In genomic region chr2:25982426-25983091, GRCm38 (mm10) we compare ENCODE assay signal across 8 mouse cellular contexts. TPM values are rescaled to one million over a fixed set of nuclear protein-coding genes. Genes with fewer than 3 reads are reported as not detected.
DNase-seq lines count a peak whose midpoint lies in the region; ATAC-seq lines count a peak whose summit lies in the region.

No protein-coding gene starts in this region.

- H3K27me3 ChIP-seq in erythroblast, embryonic 14.5 days (ENCODE audit: control insufficient read depth) = peaks cover 3% of the 10 kb centered on the region
- no peaks in the 10 kb centered on the region for H3K27me3 ChIP-seq in heart, embryonic 12.5 days (replicated peaks)
- H3K27me3 ChIP-seq in limb, embryonic 10.5 days (ENCODE audit: low read depth, poor library complexity, severe bottlenecking) = peaks cover 14% of the 10 kb centered on the region
- H3K27me3 ChIP-seq in midbrain, embryonic 16.5 days (ENCODE audit: control insufficient read depth, insufficient read depth, low read depth, low read length) = no peaks in the 10 kb centered on the region

- peak overlapping the region; percentile 84 for H3K4me2 ChIP-seq in heart, embryonic 12.5 days
- H3K4me2 ChIP-seq in midbrain, embryonic 16.5 days (ENCODE audit: low read length) = peak overlapping the region; percentile 91

- H3K9ac ChIP-seq in heart, embryonic 12.5 days = peak overlapping the region; percentile 97
- peak overlapping the region; percentile 94 for H3K9ac ChIP-seq in midbrain, embryonic 16.5 days (ENCODE audit: low read depth, low read length)

- 2% methylated on average over 76 of the region's 76 CpGs for WGBS in heart, embryonic 12.5 days
- WGBS in limb, embryonic 10.5 days = 2% methylated on average over 76 of the region's 76 CpGs
- under 1% methylated on average over 76 of the region's 76 CpGs for WGBS in midbrain, embryonic 16.5 days

- peak overlapping the region; percentile 89 for H3K27ac ChIP-seq in heart, embryonic 12.5 days (ENCODE audit: poor library complexity, severe bottlenecking)
- peak overlapping the region; percentile 97 for H3K27ac ChIP-seq in limb, embryonic 10.5 days
- H3K27ac ChIP-seq in midbrain, embryonic 16.5 days (ENCODE audit: low read length) = peak overlapping the region; percentile 94

- H3K9me3 ChIP-seq in erythroblast, embryonic 14.5 days (ENCODE audit: control insufficient read depth, low read length) = no peaks in the 10 kb centered on the region
- no peaks in the 10 kb centered on the region for H3K9me3 ChIP-seq in heart, embryonic 12.5 days (replicated peaks)
- no peaks in the 10 kb centered on the region for H3K9me3 ChIP-seq in limb, embryonic 10.5 days (replicated peaks)
- H3K9me3 ChIP-seq in midbrain, embryonic 16.5 days (replicated peaks; ENCODE audit: control insufficient read depth, low read length, poor library complexity, severe bottlenecking) = no peaks in the 10 kb centered on the region

- peaks cover 32% of the 10 kb centered on the region for H3K36me3 ChIP-seq in erythroblast, embryonic 14.5 days (ENCODE audit: control insufficient read depth)
- H3K36me3 ChIP-seq in heart, embryonic 12.5 days = no peaks in the 10 kb centered on the region
- peaks cover 20% of the 10 kb centered on the region for H3K36me3 ChIP-seq in limb, embryonic 10.5 days
- no peaks in the 10 kb centered on the region for H3K36me3 ChIP-seq in midbrain, embryonic 16.5 days (ENCODE audit: control insufficient read depth, insufficient read depth, low read length)

- no peak for ATAC-seq in erythroblast, adult 5-6 weeks (replicated peaks; ENCODE audit: low FRiP score, poor library complexity, severe bottlenecking)
- ATAC-seq in heart, embryonic 12.5 days (ENCODE audit: insufficient number of reproducible peaks, low FRiP score) = peak; percentile 17
- peak; percentile 12; the same call in 1 of the 2 replicates for ATAC-seq in midbrain, embryonic 16.5 days

- peaks cover 59% of the 10 kb centered on the region for H3K4me1 ChIP-seq in erythroblast, embryonic 14.5 days (ENCODE audit: control insufficient read depth)
- H3K4me1 ChIP-seq in heart, embryonic 12.5 days (replicated peaks) = peaks cover 45% of the 10 kb centered on the region
- H3K4me1 ChIP-seq in limb, embryonic 10.5 days = peaks cover 31% of the 10 kb centered on the region
- peaks cover 50% of the 10 kb centered on the region for H3K4me1 ChIP-seq in midbrain, embryonic 16.5 days (ENCODE audit: control insufficient read depth, insufficient read depth, low read length)

- H3K4me3 ChIP-seq in erythroblast, embryonic 14.5 days (replicated peaks) = peak overlapping the region; percentile 92
- peak overlapping the region; percentile 88 for H3K4me3 ChIP-seq in heart, embryonic 12.5 days
- H3K4me3 ChIP-seq in limb, embryonic 10.5 days = peak overlapping the region; percentile 97
- H3K4me3 ChIP-seq in midbrain, embryonic 16.5 days (ENCODE audit: low read depth, low read length) = peak overlapping the region; percentile 89

- peak; percentile 9 to 30 for DNase-seq in urinary bladder, adult 18-20 months (ENCODE audit: low spot score in 2 of 2)
- DNase-seq in urinary bladder, postnatal 10 days (ENCODE audit: low spot score) = no peak
- DNase-seq in limb, embryonic 10.5 days (ENCODE audit: low spot score) = peak; percentile 73
- no peak for DNase-seq in c-Kit-positive CD71-positive TER-119-positive erythroid progenitor cells, embryonic 14.5 days (ENCODE audit: low spot score)

RNA-seq across cellular contexts. Expression of gene Camsap1, which starts 0.5 kb away (rescaled TPM):
- polyA plus RNA-seq in erythroblast, embryonic 14.5 days (2012) = 0.53 and 0.75 TPM in 2 replicates
- total RNA-seq in erythroblast, adult 5-6 weeks (2015; ENCODE audit: low replicate concordance) = 4.0 and 20.9 TPM in 2 replicates
- 10.7 and 19.5 TPM in 2 replicates for total RNA-seq in erythroblast, adult 5-6 weeks (2017; ENCODE audit: low replicate concordance)
- 17.9 and 22.1 TPM in 2 replicates for polyA plus RNA-seq in heart, embryonic 12.5 days (2016; fragmentation: Nextera tagmentation; extraction: Ambion mirVana)
- 30.5 and 34.7 TPM in 2 replicates for polyA plus RNA-seq in limb, embryonic 10.5 days (2016; fragmentation: Nextera tagmentation; extraction: Ambion mirVana)
- 61.2 and 80.3 TPM in 2 replicates for polyA plus RNA-seq in midbrain, embryonic 16.5 days (2015; fragmentation: Nextera tagmentation; extraction: Ambion mirVana)

RNA-seq across cellular contexts. Expression of gene Ubac1, which starts 39.0 kb away (rescaled TPM):
- 155 and 250 TPM in 2 replicates for polyA plus RNA-seq in erythroblast, embryonic 14.5 days (2012)
- 531 and 563 TPM in 2 replicates for total RNA-seq in erythroblast, adult 5-6 weeks (2015; ENCODE audit: low replicate concordance)
- 630 and 869 TPM in 2 replicates for total RNA-seq in erythroblast, adult 5-6 weeks (2017; ENCODE audit: low replicate concordance)
- 107 and 111 TPM in 2 replicates for polyA plus RNA-seq in heart, embryonic 12.5 days (2016; fragmentation: Nextera tagmentation; extraction: Ambion mirVana)
- polyA plus RNA-seq in limb, embryonic 10.5 days (2016; fragmentation: Nextera tagmentation; extraction: Ambion mirVana) = 95.5 and 95.6 TPM in 2 replicates
- 130 and 144 TPM in 2 replicates for polyA plus RNA-seq in midbrain, embryonic 16.5 days (2015; fragmentation: Nextera tagmentation; extraction: Ambion mirVana)

Comparison
In these comparisons a context has a peak if more than half of its experiments do, and no peak if none do; other contexts are left out.
1. DNase-seq: peak in urinary bladder, adult 18-20 months (2 of 2) and limb, embryonic 10.5 days (single experiment); none in urinary bladder, postnatal 10 days (single experiment) and c-Kit-positive CD71-positive TER-119-positive erythroid progenitor cells, embryonic 14.5 days (single experiment).
2. RNA of gene Camsap1, which starts 0.5 kb away (polyA plus RNA-seq): 61.2 to 80.3 TPM in midbrain, embryonic 16.5 days, 30.5 to 34.7 TPM in limb, embryonic 10.5 days and 17.9 to 22.1 TPM in heart, embryonic 12.5 days; 0.53 to 0.75 TPM in erythroblast, embryonic 14.5 days; every median in the first group is over 10 times any median in the second.
3. Peak in every context shown above with its lines, with median percentiles within 50 percentile points of each other: H3K4me3 ChIP-seq and H3K27ac ChIP-seq.